Mouse (Mus musculus) mouse embryonic stem cell (cell line): ENCODE measurements at regions not wholly inside any gene's neighbourhood (a gene's known extent, or its start where the extent isn't known, plus 50 kb on each side); places are given as distances from the start of the nearest gene placed in this dataset.

Experiments used
- in situ Hi-C, 2 experiments: fragments of 300-500 bp; cut with MboI; formaldehyde crosslinking; loops; 1 replicate in 1 of 2; 3 replicates in 1 of 2; pipeline ENCODE4 v1.14.3; 2019 to 2020; ENCODE audit warnings: low sequenced_read_pairs in 2 of 2, low pct_unique_long_range_greater_than_20kb in 1 of 2, mixed read lengths in 1 of 2; ENCODE audit not compliant: unreplicated experiment in 1 of 2

- in situ Hi-C loops = no loop called here
These were observed 630.9 kb downstream of the Gm826 start for GRCm38 (mm10) chr2:159703100-159703499.

DNA sequence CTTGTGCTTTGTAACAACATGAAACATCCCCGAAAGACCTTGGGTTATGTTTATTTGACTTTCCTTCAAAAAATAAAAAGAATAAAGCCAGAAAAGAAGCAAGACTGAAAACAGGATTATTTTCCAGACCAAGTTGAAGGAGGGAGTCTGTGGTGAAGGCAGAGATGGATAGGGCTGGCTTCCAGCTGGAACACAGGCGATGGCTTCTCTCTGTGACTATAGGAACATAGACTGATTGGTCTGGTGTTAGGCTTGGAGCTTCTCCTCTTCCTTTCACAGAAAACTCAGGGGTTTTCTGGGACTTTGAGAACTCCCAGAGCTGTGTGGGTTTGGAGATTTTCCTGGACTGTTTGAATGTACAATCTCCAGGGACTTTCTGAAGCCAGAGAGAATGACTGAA, 625.8 kb downstream of the Gm826 start:
- in situ Hi-C loops = no loop called here

DNA sequence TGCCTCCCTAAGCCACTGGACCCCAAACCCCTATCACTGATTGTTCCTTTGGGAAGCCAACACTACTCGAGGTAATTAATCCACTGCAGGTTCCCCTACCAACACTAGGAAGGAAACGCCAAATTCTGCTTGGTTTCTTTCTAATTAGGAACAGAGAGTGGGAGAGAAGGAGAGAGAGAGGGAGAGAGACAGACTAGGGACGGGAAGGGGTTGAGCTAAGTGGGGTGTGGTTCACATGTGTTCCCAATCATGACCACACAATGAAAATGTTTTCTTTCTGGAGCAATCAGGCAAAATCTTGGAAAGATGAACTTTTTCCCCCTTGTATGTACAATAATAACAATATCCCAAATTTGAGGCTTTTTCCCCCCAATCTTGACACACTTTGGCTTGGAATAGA, 619.3 kb downstream of the Gm826 start:
- in situ Hi-C loops = no loop called here

GRCm38 (mm10) chr2:159718738-159719137, 615.2 kb downstream of the Gm826 start:
- in situ Hi-C loops = no loop called here

- in situ Hi-C loops = no loop called here
These were observed 608.5 kb downstream of the Gm826 start for GRCm38 (mm10) chr2:159725158-159726076.

GRCm38 (mm10) chr2:159729301-159729700, 604.7 kb downstream of the Gm826 start:
- in situ Hi-C loops = no loop called here

GRCm38 (mm10) chr2:159730221-159730620, 603.7 kb downstream of the Gm826 start:
- in situ Hi-C loops = no loop called here

DNA sequence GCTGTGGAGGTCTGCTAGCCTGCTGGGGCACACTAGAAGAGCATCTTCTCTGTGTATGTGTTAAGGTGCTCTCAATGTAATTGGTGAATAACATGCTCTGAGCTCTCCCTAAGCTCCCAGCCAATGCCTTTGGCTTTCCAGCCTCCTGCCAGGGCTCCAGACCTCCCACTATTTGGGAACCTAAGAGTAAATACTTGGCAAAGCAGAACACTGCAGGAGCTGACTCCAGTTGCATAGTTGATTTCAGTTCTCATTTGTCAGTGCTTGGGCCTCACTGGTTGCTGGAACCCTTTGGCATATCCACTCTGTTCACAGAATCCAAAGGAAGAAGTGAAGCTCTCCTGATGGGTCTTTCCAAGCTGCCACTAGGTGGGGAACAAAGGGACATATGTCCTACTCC, 602.7 kb downstream of the Gm826 start:
- in situ Hi-C loops = no loop called here

GRCm38 (mm10) chr2:159732413-159732812, 601.5 kb downstream of the Gm826 start:
- in situ Hi-C loops = no loop called here

GRCm38 (mm10) chr2:159734576-159734975, 599.4 kb downstream of the Gm826 start:
- in situ Hi-C loops = no loop called here

DNA sequence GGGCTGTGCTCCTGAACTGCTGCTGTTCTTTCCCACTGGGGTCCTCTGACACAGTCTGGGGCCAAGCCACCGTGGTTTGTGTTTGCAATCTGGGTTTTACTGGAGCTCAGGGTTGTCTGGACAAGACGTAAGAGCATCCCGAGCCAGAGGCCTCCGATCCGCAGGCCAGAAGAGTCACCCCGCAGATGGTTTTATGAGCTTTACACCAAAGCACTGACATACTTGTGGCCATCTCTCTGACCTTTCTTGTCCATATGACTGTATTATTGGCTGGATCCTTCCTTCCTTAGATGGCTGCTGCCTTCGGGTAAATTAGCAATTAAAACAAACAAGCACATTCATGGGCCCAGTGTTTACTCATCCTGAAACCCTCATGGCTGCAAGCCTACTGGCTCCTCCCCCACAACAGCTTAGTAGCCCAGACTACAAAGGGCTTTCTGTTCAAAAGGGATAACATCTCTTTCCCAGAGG, 578.4 kb downstream of the Gm826 start:
- in situ Hi-C loops = no loop called here

- in situ Hi-C loops = no loop called here
These were observed 573.2 kb downstream of the Gm826 start for GRCm38 (mm10) chr2:159760806-159761205.

DNA sequence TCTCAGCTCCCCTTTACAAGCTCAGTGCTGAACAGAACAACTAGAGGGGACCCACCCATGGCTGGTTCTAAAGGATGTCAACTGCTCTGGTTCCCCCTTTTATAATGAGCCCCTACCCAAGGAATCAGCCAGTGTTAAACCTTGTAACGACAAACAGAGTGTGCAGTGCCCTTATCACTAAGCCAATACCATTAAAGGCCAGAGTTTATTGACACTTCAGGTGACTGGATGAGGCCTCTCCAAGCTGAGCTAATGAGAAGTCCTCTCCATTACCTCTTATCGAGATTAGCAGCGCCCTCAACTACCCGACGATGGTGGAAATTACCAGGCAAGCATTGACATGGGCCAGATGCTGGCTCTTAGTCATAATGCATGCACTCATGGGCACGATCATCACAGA, 570.8 kb downstream of the Gm826 start:
- in situ Hi-C loops = no loop called here
